Mouse (Mus musculus) gastrocnemius, postnatal 14 days (tissue): ENCODE measurements around the gene Marveld2. TPM values are rescaled to one million over a fixed set of nuclear protein-coding genes. Genes with fewer than 3 reads are reported as not detected.

Experiments
- DNase-seq: peaks from one replicate; pipeline ENCODE4 v3.0.0; 2021; ENCODE audit warnings: mixed read lengths
- intact Hi-C: fragments of 180-260 bp; cut with DNase I; formaldehyde crosslinking; loops from one replicate; pipeline ENCODE4 v1.15.1; 2025; ENCODE audit warnings: low total_unique reads
- total RNA-seq, 2 experiments: library from RNA; stranded (reverse); gene quantifications; 2 replicates each; pipeline ENCODE4 v1.2.3; 2021

Marveld2 gene
- total RNA-seq, 2 experiments from 2014 or later: 0.35 to 0.86 TPM

DNA sequence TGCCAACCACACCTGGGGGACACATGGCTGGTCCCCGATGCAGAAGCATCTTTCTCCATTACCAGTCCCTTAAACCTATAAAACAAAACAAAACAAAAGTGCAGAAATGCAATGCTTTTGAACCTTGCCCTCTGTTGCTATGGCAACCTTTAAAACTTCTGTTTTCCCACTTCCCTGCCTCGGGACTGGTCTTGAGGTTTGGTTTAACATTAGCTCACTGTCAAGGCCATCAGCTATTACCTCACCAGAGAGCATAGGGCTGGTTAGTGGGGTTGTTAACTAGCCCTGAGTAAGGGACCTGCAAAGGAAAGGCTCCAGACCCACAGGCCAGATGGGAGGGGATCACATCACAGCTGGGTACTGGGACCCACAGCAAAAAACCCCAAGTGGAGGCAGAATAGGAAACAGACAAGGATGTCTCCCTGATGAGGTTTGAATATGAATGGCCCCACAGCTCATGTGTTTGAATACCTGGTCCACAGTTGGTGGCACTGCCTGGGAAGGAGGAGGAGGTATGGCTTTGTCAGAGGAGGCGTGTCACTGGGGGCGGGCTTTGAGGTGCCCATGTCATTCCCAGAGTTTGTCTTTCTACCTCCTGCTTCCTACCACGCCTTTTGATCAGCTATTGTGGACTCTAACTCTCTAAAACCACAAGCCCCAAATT is 14.4 kb downstream of the Marveld2 start:
- DNase-seq: no peak
- intact Hi-C loops: no loop called here

DNA sequence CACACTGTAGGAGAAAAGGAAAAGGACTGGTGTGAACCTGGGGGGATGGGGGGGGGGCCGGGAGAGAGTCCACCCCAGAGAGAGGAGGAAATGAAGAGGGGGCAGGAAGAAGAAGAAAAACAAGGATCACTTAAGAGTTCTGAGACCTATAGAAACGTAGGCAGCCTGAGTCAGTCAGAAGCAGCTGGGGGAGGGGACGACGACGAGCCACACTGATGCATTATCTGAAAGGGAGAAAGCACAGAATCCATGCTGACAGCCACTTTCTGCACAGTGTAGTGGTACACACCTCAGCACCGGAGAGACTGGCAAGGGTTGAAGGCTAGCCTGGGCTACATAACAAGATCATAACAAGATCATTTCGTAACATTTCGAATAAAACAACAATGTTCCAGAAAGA is 15.7 kb downstream of the Marveld2 start:
- intact Hi-C loops: no loop called here
- no peak for DNase-seq

DNA sequence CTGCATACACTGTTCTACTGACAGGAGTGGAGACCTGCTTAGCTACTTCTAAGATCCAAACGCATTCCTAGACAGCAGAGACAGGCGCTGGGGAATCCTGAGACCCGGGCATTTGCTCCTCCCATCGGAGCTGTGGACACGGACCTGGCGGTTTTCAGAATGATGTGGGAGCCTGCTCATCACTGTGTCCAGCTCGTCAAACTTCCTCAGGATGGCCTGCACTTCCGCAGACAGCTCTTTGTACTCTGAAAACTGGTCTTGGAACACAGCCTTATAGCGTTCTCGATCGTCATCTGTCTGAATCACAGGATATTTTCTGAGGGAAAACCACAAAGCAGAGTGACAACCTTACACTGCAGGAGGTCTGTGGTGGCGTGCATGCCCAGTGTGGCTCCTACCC is 16.5 kb downstream of the Marveld2 start:
- no peak for DNase-seq

DNA sequence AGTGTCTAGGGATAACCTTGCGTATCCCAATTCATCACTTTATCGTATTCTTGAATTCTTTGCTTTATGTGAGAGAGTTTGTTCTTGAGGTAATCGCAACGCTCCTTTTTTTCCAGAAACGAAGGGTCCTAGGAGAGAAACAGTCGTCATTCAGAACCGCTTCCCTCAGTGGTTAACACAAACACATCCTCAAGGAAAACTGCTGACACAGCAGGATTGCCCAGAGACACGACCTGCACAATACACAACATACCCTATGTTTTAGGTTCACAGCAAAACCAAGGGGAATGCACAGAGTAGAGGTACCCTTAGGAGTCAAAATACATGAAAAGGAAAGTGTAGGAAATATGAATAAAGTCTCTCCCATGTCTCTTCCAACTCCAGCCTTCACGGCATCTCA is 19.5 kb downstream of the Marveld2 start:
- no peak for DNase-seq
- intact Hi-C loops: no loop called here

More for the DNA sequence above, 16.5 kb downstream of the Marveld2 start:
- intact Hi-C loops: no loop called here

DNA sequence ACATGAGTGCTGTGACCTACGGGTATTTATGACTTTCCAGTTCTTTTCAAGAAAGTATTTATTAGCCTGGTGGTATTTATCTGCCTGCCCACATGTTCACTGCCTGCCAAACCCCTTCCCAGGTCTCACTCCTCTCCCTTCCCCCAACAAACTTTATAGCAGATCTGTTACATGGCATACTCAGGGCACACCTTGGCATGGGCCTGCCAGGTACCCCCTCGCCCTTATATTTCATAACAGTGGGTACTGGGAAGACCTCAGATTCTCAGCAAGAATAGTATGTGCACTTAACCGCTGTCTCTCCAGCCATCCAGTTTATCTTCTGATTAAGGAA is 21.3 kb downstream of the Marveld2 start:
- intact Hi-C loops: no loop called here
- DNase-seq: no peak

DNA sequence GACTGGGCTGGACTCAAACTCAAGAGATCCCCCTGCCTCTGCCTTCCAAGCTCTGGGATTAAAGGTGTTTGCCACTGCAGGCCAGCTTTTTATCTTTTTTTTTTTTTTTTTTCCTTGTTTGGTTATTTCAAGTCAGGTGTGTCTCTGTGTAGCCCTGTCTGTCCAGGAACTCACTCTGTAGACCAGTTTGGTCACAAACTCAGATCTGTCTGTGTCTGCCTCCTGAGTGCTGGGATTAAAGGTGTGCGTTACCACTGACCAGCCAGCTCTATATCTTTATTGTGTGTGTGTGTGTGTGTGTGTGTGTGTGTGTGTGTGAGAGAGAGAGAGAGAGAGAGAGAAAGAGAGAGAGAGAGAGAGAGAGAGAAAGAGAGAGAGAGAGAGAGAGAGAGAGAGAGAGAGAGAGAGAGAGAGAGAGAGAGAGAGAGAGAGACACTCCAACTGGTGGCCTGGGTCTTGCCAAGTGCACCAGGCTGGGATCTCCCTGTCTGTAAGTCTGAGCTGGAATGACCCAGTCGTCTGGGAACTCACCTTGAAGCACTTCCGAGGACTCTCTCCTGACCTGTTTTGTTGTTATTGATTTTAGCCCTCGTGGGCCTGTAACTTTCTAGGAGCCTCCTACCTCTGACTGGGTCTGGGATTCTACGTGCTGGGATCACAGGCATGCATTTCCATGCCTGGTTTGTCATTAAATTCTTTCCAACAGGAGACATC is 21.8 kb downstream of the Marveld2 start:
- no peak for DNase-seq
- intact Hi-C loops: no loop called here

DNA sequence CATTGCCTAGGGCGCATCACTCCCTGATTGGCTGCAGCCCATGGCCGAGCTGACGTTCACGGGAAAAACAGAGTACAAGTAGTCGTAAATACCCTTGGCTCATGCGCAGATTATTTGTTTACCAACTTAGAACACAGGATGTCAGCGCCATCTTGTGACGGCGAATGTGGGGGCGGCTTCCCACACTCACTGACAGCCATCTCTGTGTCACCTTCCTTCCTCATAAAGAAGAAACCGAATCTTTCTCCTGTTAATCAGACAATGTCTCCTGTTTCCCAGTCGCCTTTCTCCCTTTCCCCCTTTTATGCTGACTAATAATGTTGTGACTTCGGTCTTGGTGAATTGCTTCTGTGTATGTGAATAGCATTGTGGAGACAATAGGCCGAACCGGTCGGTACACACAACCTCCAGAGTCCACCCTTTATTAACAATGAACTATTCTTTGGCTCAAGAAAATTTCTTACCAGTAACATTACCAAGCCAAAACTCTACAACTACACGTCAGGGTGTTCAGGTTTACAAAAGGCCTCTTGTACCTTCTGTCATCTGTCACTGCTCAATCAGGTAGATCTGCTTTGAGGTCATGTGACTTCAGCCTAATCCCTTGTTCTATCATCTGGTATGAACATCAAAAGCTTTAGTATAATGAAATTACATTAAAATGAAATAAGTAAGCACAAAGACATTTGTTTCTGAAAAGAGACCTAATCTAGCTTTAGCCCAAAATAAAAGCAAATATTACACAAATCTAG is 22.6 kb downstream of the Marveld2 start:
- intact Hi-C loops: no loop called here
- no peak for DNase-seq

DNA sequence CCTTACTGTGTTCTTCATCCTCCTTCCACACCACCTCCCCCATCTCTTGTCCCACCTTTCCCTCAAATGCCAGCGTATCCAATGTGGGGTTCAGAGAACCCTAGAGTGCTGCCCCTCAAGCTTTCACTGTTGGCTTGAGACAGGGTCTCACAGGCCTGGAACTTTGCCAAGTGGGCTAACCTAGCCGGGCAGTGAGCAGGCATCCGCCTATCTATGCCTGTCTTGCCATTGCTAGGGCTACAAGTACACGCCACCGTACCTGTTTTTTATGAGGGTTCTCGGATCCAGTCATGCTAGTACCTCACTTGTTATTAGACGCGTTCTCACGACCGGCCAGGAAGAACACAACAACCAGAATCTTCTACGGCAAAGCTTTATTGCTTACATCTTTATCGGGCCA is 28.1 kb downstream of the Marveld2 start:
- no peak for DNase-seq

DNA sequence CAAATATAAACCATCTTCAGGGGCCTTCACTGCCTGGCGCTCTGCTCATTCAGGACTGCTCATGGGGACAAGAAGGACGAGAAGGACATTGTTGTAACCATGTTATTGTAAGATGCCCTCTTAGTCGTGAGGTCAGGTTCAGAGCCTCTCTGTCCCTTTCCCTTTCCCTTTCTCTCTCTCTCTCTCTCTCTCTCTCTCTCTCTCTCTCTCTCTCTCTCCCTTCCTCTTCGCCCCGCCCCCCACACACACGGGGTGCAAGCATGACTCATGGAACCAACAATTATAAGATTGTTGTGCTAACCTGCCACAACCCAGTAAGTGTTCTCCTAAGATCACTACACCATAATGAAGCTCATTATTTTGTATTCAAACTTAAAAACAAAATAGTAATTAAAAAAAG is 34.6 kb downstream of the Marveld2 start:
- DNase-seq: no peak
- intact Hi-C loops: no loop called here

More for the DNA sequence above, 28.1 kb downstream of the Marveld2 start:
- intact Hi-C loops: no loop called here

DNA sequence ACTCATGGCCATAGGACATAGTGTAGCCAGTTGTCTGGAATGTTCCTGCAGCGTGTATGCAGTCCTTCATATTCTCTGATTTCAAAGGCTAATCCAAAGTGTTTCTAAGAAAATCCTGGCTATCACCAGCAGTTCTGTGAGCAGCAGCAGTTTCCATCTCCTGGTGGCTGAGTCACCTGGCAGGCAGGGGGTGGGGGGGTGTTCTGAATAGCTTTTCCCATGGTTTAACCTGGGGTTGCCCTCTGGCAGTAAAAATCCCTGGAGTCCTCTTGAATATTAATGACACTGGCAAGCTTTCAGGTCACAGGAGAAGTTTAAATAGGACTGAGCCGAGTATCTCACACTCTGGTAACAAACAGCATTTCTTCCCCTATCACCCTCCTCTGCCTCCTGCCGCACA is 35.1 kb downstream of the Marveld2 start:
- intact Hi-C loops: no loop called here
- no peak for DNase-seq

DNA sequence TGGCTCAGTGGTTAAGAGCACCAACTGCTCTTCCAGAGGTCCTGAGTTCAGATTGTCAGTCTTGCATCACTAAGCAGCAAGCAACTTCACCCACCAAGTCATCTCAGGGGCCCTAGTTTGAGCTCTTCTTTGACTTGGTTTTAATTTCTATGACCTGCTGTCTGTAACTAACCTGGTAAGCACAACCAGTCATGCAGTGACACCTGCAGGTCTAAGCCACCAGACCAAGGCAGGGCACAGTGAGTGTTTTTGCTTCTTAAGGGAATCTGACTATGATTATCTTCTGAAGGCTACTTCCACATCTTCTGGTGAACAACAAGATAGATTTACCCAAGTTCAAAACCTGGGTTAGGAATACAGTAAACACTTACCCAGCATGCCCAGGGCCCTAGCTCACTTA is 36.8 kb downstream of the Marveld2 start:
- intact Hi-C loops: no loop called here
- DNase-seq: no peak

DNA sequence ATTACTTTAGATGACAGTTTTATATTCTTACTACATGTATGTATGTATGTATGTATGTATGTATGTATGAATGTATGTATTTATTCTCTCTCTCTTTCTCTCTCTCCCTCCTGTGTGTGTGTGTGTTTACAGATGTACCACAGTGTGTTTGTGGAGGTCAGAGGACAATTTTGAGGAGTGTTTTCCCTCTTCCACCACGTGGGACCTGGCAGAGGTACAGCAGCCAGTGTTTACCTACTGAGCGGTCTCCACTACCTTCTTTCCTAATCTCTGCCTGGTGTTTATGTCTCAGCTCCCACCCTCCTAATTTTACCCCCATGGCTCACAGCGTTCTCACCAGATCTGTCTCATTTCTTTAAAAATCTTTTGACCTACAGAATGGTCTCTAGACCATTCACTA is 37.6 kb downstream of the Marveld2 start:
- no peak for DNase-seq
- intact Hi-C loops: no loop called here

DNA sequence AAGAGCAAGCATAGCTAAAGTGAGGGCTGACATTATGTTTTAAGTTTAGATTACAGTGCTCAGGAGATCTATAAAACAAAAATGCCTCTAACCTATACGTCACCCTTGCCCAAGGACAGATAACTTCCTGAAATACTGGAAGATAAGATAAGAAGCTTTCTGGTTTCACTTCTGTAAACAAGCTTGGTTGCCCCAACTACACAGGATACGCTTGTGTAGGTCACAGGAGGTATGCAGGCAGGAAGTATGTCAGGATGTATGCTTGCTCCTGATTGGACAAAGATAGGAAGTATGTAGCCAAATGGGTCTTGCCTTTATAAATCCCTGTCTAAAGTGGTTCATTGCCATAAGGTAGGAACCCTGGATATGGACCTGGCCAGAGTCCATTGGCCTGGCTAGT is 40.8 kb downstream of the Marveld2 start:
- no peak for DNase-seq
- intact Hi-C loops: no loop called here

DNA sequence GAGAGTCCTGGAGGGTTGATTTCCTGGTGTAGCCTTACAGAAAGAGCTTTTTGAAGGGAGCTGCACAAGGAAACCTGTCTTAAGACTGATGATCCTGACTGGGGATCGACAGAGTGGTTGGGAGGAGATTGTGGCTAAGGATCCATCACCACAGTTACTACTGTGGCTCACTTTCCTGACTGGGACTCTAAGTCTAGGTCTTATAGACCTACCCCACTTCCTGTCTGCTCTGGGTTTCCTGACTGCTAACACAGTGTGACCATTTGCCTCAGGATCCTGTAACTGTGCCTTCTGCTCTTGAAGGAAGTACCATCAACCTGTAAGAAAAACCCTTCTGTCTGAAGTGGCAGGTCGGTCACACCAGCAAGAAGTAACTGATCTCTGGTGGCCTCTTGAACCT is 46.1 kb downstream of the Marveld2 start:
- DNase-seq: no peak
- intact Hi-C loops: no loop called here

DNA sequence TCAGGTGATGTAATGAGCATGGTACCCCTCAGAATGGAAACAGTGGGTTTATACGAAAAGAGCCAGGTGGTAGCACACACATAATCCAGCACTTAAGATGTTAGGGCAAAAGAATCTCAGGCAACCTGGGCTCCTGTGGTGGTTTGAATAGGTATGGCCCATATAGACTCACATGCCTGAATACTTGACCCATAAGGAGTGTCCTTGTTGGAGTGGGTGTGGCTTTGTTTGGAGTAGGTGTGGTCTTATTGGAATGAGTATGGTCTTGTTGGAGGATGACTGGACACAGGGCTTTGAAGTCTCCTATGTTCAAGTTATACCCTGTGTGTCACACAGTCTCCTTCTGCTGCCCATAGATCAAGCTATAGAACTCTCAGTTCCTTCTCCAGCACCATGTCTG is 48.4 kb downstream of the Marveld2 start:
- intact Hi-C loops: no loop called here
- DNase-seq: no peak

DNA sequence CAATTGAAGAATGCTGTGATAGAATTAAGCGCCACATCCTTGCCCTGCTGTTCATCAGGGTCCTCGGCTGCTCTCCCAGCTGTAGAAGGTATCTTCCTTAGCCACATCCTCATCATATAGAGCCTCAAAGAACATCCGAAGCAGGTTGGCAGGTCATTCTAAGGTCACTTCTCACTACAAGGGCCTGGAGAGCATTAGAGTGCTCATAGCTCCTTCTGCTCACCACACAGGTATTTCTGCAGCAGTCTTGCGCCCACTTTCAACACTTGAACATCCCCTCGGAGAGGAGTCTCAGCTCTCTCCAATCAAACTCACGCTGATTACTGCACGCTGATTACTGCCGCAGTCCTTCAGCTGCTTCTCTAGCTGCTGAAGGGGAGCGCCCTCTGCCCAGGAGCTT is 57.3 kb downstream of the Marveld2 start:
- intact Hi-C loops: no loop called here
- no peak for DNase-seq

DNA sequence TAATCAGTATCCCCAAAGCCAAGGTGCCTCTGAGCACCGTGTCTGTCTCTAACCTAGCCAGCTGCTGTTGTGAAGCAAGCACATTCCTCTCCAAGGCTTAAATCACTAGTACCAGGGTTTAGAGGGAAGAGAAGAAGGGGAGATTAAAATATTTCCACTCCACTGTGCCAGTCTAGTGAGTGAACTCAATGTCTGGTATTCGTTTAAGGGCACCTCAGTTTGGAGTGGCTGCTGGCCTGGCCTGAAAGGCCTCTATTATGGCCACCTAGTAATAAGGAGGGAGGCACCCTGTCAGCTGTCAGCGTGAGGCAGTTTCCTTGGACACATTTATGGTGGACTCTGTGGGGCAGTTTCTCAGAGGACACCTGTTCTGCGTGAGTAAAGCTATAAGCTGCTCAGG is 59.8 kb downstream of the Marveld2 start:
- intact Hi-C loops: no loop called here

DNA sequence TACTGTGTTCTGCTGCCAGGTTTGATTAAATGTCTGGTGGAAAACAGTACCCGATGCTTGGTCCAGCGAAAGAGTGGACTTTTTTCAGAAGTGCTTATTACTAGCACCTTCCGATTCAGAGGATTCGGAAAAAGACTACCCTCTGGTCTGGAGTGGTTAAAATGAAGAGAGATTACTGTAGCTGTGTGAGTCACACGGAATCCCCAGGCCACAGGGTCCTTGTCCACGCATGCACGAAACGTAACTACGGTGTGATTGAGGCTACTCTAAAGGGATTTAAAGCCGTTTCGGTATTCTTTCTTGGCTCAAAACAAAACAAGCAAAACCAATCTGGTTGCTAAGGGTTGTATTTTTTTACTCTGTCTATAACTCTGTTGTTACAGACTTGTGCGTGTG is 63.7 kb downstream of the Marveld2 start:
- DNase-seq: no peak
- intact Hi-C loops: no loop called here

More for the DNA sequence above, 59.8 kb downstream of the Marveld2 start:
- no peak for DNase-seq

DNA sequence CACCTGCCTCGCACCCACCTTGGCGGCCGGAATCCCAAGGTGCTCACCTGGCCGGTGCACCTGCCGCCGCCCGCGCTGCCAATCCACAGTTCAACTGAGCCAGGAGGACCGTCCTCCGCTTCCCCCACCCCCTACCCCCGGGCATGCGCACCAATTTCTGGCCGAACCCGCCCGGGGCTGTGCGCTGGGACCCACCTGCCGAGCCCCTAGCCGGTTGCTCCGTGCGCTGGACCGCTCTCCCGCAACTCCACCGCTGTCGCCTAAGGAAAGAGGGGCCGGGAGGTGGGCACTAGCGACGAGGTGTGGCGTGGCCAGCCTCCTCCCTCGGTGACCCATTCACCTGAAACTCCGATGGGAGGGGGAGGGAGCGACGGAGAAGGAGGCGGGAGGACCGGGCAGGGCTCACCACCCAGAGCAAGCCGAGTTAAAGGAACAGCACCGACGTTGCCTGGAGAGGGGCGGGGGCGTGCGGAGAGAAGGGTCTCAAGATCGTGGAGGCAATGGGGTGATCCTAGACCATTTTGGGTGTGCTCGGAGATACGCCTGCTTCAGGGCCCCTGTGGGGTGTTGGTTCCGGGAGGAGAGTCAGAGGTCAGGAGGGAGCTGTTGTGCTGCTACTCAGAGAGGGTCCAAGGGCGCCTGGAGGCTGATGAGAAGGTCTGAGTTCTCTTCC is 64.3 kb downstream of the Marveld2 start, which contains the start of gene Ocln:
Gene Ocln (minus strand): TSS at position 350 of the 673 bp plus-strand sequence.
- intact Hi-C loops: no loop called here
- no peak for DNase-seq

DNA sequence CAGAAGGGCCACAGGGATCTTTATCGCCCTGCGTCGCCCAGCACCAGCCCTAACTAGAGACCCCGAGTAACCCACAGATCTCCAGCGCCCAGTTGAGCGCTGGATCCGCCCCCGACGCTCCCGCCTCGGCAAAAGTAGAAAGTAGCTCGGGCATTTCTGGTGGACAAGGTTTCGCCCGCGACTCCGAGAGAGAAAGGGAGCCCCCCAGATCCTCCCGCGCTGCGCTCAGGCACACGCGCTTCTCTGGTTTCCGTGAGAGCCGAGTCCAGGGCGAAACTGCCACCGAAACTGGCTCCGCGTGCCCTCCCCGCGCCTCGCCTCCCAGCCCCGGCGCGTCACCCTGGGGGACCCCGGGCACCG is 64.8 kb downstream of the Marveld2 start:
- intact Hi-C loops: no loop called here
- no peak for DNase-seq
